Mouse (Mus musculus) NIH3T3 (cell line): ENCODE results near the gene Hebp1.

Experiments used
- DNase-seq: peaks from one replicate; pipeline ENCODE4 v3.0.0-alpha.2; 2012; ENCODE audit warnings: low read depth

Hebp1 gene

GRCm38 (mm10) chr6:135116479-135116878, 81.3 kb downstream of the Hebp1 start:
- no peak for DNase-seq

GRCm38 (mm10) chr6:135113114-135113436, 84.7 kb downstream of the Hebp1 start:
- DNase-seq = no peak

DNA sequence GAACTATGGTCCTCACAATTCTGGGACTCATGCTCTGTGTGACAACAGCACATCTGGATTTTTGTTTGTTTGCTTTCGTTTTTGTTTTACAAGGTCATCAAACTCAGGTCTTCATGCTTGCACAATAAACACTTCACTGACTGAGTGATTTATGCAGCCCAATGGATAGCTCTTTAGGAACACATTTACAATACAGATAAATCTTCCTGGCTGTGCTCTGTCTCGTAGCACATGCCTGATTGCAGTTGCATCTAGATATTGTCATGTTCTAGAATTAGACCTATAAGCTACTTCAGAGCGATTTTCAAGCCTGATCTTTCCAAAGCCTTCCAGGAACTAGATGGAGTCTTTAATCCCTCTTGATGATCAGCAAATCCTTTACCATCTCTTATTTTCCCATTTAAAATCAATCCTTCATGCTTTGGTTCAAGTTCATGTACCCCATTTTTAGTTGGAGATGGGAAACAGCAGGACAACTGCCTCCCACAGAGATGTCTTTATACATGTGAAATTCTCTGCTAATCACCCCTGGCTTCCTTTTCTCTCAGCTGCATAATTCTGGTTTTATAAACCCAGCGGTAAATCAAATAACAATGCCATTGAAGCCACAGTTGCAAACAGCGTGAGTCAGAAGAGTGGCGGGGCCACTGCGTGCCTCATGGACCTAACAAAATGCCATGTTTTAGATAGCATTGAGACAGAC, 85.3 kb downstream of the Hebp1 start:
- no peak for DNase-seq

- no peak for DNase-seq
These were observed 90.8 kb downstream of the Hebp1 start for GRCm38 (mm10) chr6:135107014-135107413.

DNA sequence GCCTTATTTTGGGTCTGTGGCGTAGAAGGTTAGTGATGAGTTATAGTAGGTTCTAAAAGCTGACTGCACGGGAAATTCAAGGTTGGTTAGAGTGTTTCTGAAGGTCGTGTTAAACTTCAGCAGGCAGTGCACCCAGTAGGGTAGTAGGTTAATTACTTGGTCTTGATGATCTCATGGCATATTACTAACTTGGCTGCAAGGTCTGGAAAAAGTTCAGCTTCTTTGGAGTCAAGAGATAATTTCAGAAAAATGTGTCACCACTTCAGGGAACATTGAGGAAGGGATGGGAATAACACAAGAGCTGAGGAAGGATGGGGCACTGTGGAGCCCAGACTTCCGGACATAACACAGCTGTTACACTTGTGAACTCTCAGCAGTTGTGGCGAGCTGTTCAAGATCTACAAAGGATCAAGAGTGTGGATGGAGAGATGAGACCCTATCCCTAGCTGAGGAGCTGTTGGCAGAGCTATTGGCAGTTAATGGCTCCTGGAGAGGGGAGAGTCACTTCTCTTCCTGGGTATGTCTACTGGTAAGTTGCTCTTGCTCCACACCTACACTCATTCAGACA, 95.0 kb downstream of the Hebp1 start:
- no peak for DNase-seq

- DNase-seq = peak; percentile 34
These were observed 96.9 kb downstream of the Hebp1 start for GRCm38 (mm10) chr6:135100787-135101472.

DNA sequence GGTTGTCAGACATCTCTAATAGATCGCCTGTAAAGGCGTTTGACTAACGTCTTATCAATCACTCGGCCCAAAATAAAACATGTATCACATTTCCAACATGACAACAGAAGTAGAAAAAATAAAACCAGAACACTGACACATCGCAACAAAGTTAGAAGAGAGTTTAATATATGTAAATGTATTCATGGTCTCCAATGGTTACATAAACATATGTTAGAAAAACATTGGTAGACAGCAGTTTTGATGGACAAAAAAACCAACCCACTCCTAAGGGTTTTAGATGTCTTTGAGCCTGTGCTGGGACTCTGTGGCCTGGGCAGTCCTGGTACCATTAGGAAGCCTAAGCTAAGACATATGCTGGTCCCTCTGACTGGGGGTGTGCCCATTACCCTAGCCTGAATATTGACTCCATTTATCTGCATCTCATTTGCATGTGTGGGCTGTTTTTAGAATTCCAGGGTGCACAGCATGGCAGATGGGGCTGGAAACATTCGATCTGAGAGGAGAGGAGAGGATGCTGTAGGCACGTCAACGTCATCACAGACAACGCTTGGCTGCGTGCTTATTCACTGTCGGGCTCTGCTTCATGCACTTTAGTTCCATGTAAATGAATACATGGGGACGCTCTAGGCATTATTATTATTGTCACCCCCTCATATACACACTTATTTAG, 104.9 kb downstream of the Hebp1 start:
- no peak for DNase-seq

DNA sequence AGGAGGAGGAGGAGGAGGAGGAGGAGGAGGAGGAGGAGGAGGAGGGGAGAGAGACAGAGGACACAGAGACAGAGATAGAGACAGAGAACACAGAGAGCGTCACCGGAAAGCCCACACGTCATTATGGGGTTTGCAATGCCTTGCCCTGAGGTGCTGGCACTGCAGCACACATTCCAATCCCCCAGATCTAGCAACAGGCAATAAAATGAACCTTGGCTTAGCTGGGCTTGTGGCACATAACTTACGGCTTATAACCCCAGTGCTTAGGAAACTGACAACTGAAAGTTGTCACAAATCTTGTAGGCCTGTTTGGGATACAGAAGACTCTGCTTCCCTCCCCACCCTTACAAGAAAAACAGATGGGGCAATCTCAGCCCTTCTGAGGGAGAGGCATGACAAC, 107.2 kb downstream of the Hebp1 start:
- no peak for DNase-seq

DNA sequence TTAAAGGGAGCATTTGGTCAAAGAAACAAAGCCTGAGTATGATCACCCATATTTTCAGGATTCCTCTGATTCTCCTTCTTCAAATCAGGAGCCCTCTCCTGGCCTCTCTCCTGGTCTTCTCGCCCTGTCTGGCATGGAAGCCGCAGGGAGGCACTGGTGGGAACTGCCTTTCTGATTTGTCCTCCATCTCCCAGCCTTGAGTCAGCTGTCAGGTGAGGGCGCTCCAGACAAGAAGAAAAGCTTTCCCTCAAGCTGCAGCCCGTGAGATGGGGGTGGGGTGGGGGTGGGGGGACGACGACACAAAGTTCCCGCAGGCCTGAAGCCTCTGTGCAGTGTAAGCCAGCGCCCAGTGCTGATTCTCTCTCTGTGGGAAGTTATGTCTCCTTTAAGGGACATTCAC, 108.0 kb downstream of the Hebp1 start:
- peak; percentile 71 for DNase-seq

DNA sequence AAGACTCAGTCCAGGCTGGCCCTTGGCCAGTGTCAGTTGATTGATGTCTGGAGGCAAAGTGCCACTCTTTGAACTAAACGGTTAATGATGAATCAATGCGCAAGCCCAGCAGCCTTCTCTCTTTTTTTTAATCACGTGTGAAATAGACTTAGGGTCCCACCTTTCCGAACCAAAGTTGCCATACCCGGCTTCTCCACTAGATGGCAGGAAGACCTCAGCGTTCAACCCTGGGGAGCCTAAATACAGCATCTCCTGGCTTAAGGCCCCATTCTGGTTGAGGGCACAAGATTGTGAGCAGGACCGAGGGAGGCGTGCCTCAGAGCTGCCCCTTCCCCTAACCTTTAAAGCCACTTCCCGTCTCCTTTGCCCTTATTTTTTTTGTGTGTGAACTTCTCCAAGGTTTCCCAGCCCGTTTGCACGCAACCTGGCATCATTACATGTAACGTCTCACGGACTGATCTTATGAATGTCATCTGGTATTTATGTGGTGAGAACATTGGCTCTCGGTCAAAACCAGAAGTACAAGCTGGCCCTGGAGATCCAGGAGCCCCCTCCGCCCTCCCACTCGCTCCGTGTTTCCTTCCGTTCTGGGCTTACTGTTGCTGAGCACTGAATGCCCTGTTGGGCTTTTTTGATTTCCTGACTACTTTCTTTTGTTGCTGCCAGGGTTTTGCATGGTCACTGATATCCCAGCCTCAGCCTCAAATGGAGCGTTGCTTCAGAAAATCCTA, 109.9 kb downstream of the Hebp1 start:
- peak; percentile 97 for DNase-seq
